Mouse (Mus musculus) bone marrow macrophage, adult 2 months (primary cell): ENCODE measurements around the gene Olfr522. TPM values are rescaled to one million over a fixed set of nuclear protein-coding genes. Genes with fewer than 3 reads are reported as not detected.

Experiments
- H3K27ac ChIP-seq: 2 replicates; pipeline ENCODE4 v1.5.1; 2012; ENCODE audit warnings: low read depth, low read length; ENCODE audit not compliant: insufficient read depth
- H3K4me1 ChIP-seq: 2 replicates; pipeline ENCODE4 v1.6.1; 2012; ENCODE audit warnings: low read length; ENCODE audit not compliant: control insufficient read depth, insufficient read depth
- H3K4me3 ChIP-seq: 2 replicates; pipeline ENCODE4 v1.5.1; 2012; ENCODE audit warnings: mild to moderate bottlenecking, low read length, moderate library complexity; ENCODE audit not compliant: insufficient read depth
- CTCF ChIP-seq: IDR thresholded peaks from 2 replicates; pipeline ENCODE4 v1.5.1; 2012; ENCODE audit warnings: low read depth, mild to moderate bottlenecking, low read length, moderate library complexity
- POLR2A ChIP-seq: IDR thresholded peaks from 2 replicates; pipeline ENCODE4 v1.6.1; 2012; ENCODE audit warnings: mild to moderate bottlenecking, low read depth, low read length, borderline replicate concordance
- polyA plus RNA-seq: library from polyadenylated mRNA; stranded (reverse); fragments of >200 nt; gene quantifications from 2 replicates; pipeline ENCODE4 v1.2.4, GENCODE M21; 2012; ENCODE audit not compliant: missing spikeins, insufficient read depth, insufficient read length

Olfr522 gene
- polyA plus RNA-seq, 1 experiment: not detected

DNA sequence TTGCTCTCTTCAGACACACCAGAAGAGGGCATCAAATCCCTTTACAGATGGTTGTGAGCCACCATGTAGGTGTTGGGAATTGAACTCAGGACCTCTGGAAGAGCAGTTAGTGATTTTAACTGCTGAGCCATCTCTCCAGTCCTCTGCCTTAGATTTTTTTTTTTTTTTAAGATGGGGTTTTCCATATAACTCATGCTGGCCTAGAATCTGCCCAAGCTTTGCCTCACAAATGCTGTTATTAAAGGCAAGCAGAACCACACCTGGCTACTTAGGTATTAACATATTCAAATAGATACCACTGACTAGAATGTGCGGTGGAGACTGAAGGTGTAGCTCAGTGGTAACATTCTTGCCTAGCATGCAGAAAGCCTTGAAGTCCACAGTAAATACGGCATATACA lies 44.1 kb downstream of the Olfr522 start:
- H3K4me3 ChIP-seq: no peak overlapping the region
- H3K4me1 ChIP-seq: peaks cover 9% of the 10 kb centered on the region
- no peak overlapping the region for H3K27ac ChIP-seq
- TF ChIP-seq POLR2A (no peak), CTCF (no peak)

DNA sequence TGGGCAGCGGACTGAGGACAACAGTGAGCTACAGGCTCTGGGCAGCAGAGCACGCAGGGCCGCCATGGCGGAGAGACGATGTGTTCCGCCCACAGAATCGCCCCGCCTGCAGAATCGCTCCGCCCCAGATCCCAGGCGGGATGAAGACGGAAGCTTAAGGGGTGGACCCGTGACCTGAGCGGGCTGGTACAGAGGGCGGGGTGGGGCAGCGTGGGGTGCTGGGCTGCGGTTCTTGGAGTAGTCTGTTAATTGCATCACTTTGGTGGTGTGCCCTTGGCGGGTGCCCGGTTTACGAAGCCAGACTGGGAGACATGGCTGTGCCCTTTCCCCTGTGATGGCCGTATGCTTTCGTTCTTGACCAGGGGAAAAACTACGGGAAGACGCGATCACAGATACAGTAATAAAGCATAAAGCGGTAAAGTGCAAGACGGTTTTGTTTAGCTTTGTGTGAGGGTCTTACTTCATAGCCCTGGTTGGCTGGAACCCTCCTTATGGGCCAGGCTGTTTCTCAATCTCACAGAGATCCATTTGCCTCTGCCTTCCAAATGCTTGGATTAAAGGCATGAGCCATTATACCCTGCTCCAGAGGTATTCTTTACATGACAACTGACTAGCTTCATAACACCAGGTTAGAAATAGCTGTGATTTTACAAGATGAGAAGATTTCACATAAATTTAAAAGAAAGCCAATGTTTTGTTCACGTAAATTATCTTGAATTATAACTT lies 48.1 kb downstream of the Olfr522 start, which contains the start of gene Echs1:
TSS of gene Echs1 (minus strand) at position 148 of the 726 bp plus-strand sequence.
- Histone ChIP-seq H3K4me1 (peaks cover 24% of the 10 kb centered on the region), H3K4me3 (peak within 1 kb of the TSS; percentile 79), H3K27ac (peak within 1 kb of the TSS; percentile 73)
- TF ChIP-seq CTCF (no peak), POLR2A (no peak)

DNA sequence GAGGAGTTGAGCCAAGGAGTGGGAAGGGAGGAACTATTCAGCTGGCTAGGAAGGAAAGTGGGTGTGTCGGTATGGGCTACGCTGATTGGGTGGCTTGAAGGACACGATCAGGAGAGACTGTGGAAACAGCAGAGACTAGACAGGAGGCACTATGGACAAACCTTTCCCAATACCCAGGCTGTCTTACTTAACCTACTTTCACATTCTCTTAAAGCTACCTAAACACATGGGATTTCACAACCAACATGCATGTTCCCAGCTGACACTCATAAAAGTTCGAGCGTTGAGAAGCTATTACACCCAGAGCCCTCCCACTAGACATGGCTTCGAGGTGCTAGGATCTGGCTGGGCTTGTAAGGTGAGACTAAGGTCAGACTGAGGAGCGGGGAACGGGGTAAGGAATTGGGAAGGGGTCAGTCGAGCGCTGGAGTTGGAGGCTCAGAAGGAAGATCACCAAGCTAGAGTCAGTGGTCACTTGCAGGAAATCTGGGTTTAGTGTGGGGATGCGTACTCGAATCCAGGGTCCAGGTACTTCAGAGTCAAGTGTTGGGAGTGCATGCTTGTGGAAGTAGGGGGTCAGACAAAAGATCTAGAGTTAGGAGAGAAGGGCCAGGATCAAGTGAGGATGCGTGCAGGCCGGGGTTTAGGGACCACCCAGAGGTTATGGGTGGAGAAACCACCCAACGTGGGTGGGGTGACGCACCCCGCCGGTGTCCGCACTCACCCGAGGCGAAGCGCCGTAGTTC lies 48.8 kb downstream of the Olfr522 start, which contains the start of gene Paox:
TSS of gene Paox (plus strand) at position 217 of the 746 bp plus-strand sequence.
- TF ChIP-seq CTCF (no peak), POLR2A (no peak)
- peak within 1 kb of the TSS; percentile 73 for H3K27ac ChIP-seq
- H3K4me3 ChIP-seq: peak within 1 kb of the TSS; percentile 79
- H3K4me1 ChIP-seq: peaks cover 24% of the 10 kb centered on the region

DNA sequence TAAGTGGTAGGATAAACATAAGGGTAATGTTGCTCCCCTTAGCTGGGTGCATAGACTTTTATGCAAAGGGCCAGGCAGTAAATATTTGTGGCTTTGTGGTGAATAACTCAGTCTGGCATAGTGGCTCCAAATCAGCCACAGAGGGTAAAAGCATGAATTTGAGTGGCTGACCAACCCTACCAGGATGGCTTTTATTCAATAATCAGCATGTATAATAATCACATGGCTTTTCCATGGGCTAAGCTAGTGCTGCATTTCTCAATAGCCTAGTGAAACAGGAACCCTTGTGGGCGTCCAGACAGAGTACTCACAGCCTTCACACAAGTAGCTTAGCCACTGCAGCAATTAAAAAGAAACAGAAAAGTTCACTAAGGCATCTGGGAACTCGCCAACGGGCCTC lies 52.6 kb downstream of the Olfr522 start:
- H3K4me1 ChIP-seq: peaks cover 22% of the 10 kb centered on the region
- TF ChIP-seq CTCF (no peak), POLR2A (no peak)
- no peak overlapping the region for H3K4me3 ChIP-seq
- H3K27ac ChIP-seq: peak overlapping the region; percentile 53

Other genes starting within 250 kb of the Olfr522 start
- gene Utf1, start 221.0 kb downstream of the Olfr522 start, polyA plus RNA-seq: not detected in 2 replicates
- not detected in 2 replicates for gene 6430531B16Rik, start 186.0 kb downstream of the Olfr522 start, polyA plus RNA-seq
- 240 and 334 TPM in 2 replicates for gene Adam8, start 172.2 kb downstream of the Olfr522 start, polyA plus RNA-seq
- gene Zfp511, start 128.4 kb downstream of the Olfr522 start, polyA plus RNA-seq: 37.7 and 38.7 TPM in 2 replicates
- gene Tubgcp2, start 128.1 kb downstream of the Olfr522 start, polyA plus RNA-seq: 17.9 and 18.5 TPM in 2 replicates
- gene Msx3, start 115.7 kb downstream of the Olfr522 start, polyA plus RNA-seq: not detected in 2 replicates
- not detected in 2 replicates for gene Caly, start 82.2 kb downstream of the Olfr522 start, polyA plus RNA-seq
- gene Prap1, start 71.4 kb downstream of the Olfr522 start, polyA plus RNA-seq: not detected in 2 replicates
- 19.0 and 22.5 TPM in 2 replicates for gene Fuom, start 62.3 kb downstream of the Olfr522 start, polyA plus RNA-seq
- gene Paox, start 49.0 kb downstream of the Olfr522 start, polyA plus RNA-seq: 20.1 and 25.9 TPM in 2 replicates
- 44.9 and 45.7 TPM in 2 replicates for gene Echs1, start 48.3 kb downstream of the Olfr522 start, polyA plus RNA-seq
- 10.5 and 10.8 TPM in 2 replicates for gene Mtg1, start 27.2 kb downstream of the Olfr522 start, polyA plus RNA-seq
- gene Sprn, start 9.9 kb downstream of the Olfr522 start, polyA plus RNA-seq: not detected in 2 replicates
- gene Olfr523, start 8.5 kb upstream of the Olfr522 start, polyA plus RNA-seq: not detected in 2 replicates
- not detected in 2 replicates for gene Olfr524, start 41.2 kb upstream of the Olfr522 start, polyA plus RNA-seq
- gene Cd163l1, start 53.5 kb upstream of the Olfr522 start, polyA plus RNA-seq: not detected in 2 replicates
- gene 5830411N06Rik, start 82.5 kb upstream of the Olfr522 start, polyA plus RNA-seq: not detected in 2 replicates
- gene Olfr525, start 156.1 kb upstream of the Olfr522 start, polyA plus RNA-seq: not detected in 2 replicates
- gene Olfr527, start 169.3 kb upstream of the Olfr522 start, polyA plus RNA-seq: not detected in 2 replicates
- not detected in 2 replicates for gene Olfr60, start 196.9 kb upstream of the Olfr522 start, polyA plus RNA-seq
- not detected in 2 replicates for gene Olfr530, start 211.6 kb upstream of the Olfr522 start, polyA plus RNA-seq
- gene Olfr531, start 238.2 kb upstream of the Olfr522 start, polyA plus RNA-seq: not detected in 2 replicates